Mouse (Mus musculus): ENCODE results near the gene Spem2.
A peak's percentile ranks its signal among the peaks of the same experiment; 100 is the strongest.

DNA sequence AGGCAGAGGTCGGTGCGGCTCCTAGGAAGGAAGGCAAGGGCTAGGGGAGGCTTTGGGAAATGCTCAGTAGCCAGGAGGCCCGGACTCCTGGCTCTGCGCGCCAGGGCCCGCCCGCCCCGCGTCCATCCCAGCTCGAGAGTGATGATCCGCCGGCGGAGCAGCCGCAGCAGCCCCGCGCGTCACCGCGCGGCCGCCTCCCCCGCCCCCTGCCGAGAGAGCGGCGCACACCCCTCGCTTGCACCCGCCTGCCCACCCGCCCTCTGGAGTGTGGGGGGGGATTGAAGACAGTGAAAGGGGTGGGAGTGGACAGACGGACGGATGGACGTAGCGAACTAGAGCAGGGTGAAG is 19.3 kb upstream of the Spem2 start, which contains the start of gene Nlgn2:
- TF ChIP-seq POLR2A (IDR thresholded peaks at IDR 0.05; ENCODE audit: low read depth, low read length) (peak; percentile 28; the same call in 1 of the 2 replicates), EP300 (IDR thresholded peaks at IDR 0.05; ENCODE audit: low read length) (no peak), CTCF (conservative IDR thresholded peaks at IDR 0.05 in 1 of 2, IDR thresholded peaks at IDR 0.05 in 1 of 2; ENCODE audit: low read depth in 2 of 2, low read length in 2 of 2) (no peak; a peak in 1 of 4 replicates)

All from CH12.LX (cell line).